8 mouse cellular contexts compared by ENCODE assay signal in genomic region chr7:24369731-24370541, GRCm38 (mm10). TPM values are rescaled to one million over a fixed set of nuclear protein-coding genes. Genes with fewer than 3 reads are reported as not detected.
DNase-seq lines count a peak whose midpoint lies in the region; ATAC-seq and TF ChIP-seq lines count a peak whose summit lies in the region.

TSS of gene Kcnn4 (plus strand) at chr7:24370263.

- no peak within 1 kb of the TSS for H3K27ac ChIP-seq in hindbrain, embryonic 16.5 days (ENCODE audit: low read depth, low read length)
- H3K27ac ChIP-seq in hindbrain, embryonic 13.5 days = no peak within 1 kb of the TSS
- H3K27ac ChIP-seq in bone marrow, adult 2 months (ENCODE audit: control insufficient read depth, insufficient read depth, low read depth, low read length, poor library complexity) = peak within 1 kb of the TSS; percentile 88
- H3K27ac ChIP-seq in liver, embryonic 11.5 days (ENCODE audit: low read depth, low read length) = peak within 1 kb of the TSS; percentile 99
- H3K27ac ChIP-seq in stomach, embryonic 15.5 days = 0 out of 2 replicates have a peak within 1 kb of the TSS, but pooled peaks have one; percentile 26

- H3K4me1 ChIP-seq in hindbrain, embryonic 16.5 days (ENCODE audit: control insufficient read depth, insufficient read depth, low read depth, low read length) = peaks cover 6% of the 10 kb centered on the region
- H3K4me1 ChIP-seq in hindbrain, embryonic 13.5 days (replicated peaks) = peaks cover 20% of the 10 kb centered on the region
- peaks cover 17% of the 10 kb centered on the region for H3K4me1 ChIP-seq in bone marrow, adult 2 months (ENCODE audit: control insufficient read depth, insufficient read depth, low read length)
- peaks cover 19% of the 10 kb centered on the region for H3K4me1 ChIP-seq in liver, embryonic 11.5 days (replicated peaks; ENCODE audit: control insufficient read depth, insufficient read depth, low read length)
- peaks cover 12% of the 10 kb centered on the region for H3K4me1 ChIP-seq in stomach, embryonic 15.5 days

- 47% methylated on average over 23 of the region's 23 CpGs for WGBS in hindbrain, embryonic 16.5 days
- 44% methylated on average over 23 of the region's 23 CpGs for WGBS in hindbrain, embryonic 13.5 days
- 2% methylated on average over 23 of the region's 23 CpGs for WGBS in bone marrow, adult 2 months
- WGBS in liver, embryonic 11.5 days = 21% methylated on average over 23 of the region's 23 CpGs
- WGBS in stomach, embryonic 15.5 days = 29% methylated on average over 23 of the region's 23 CpGs

- no peak for ATAC-seq in hindbrain, embryonic 16.5 days
- no peak for ATAC-seq in hindbrain, embryonic 13.5 days (ENCODE audit: low FRiP score)
- peak; percentile 73 for ATAC-seq in liver, embryonic 11.5 days (replicated peaks; ENCODE audit: low FRiP score)
- peak; percentile 67 for ATAC-seq in stomach, embryonic 15.5 days (ENCODE audit: insufficient read depth, low FRiP score, low read depth)

- TF ChIP-seq CTCF in bone marrow, adult 2 months (IDR thresholded peaks at IDR 0.05; ENCODE audit: control insufficient read depth, insufficient read depth, low read length) = no peak

- H3K4me2 ChIP-seq in hindbrain, embryonic 16.5 days (ENCODE audit: low read length) = no peak within 1 kb of the TSS
- H3K4me2 ChIP-seq in hindbrain, embryonic 13.5 days = no peak within 1 kb of the TSS
- H3K4me2 ChIP-seq in liver, embryonic 11.5 days = peak within 1 kb of the TSS; percentile 95
- peak within 1 kb of the TSS; percentile 40 for H3K4me2 ChIP-seq in stomach, embryonic 15.5 days

- H3K36me3 ChIP-seq in hindbrain, embryonic 16.5 days (ENCODE audit: control insufficient read depth, insufficient read depth, low read length) = no peaks in the 10 kb centered on the region
- H3K36me3 ChIP-seq in hindbrain, embryonic 13.5 days = no peaks in the 10 kb centered on the region
- H3K36me3 ChIP-seq in liver, embryonic 11.5 days (ENCODE audit: control insufficient read depth, insufficient read depth, low read length) = peaks cover 2% of the 10 kb centered on the region; the same call in 1 of the 2 replicates
- H3K36me3 ChIP-seq in stomach, embryonic 15.5 days = no peaks in the 10 kb centered on the region

- no peak for DNase-seq in liver, embryonic 11.5 days (ENCODE audit: low spot score)
- DNase-seq in layer of hippocampus, adult 8-10 months (ENCODE audit: low spot score in 2 of 2) = no peak
- no peak for DNase-seq in kidney, postnatal 10 days
- DNase-seq in retina, postnatal 1 day = no peak

- 0 out of 2 replicates have a peak within 1 kb of the TSS, but pooled peaks have one; percentile 1 for H3K4me3 ChIP-seq in hindbrain, embryonic 16.5 days (ENCODE audit: low read length)
- no peak within 1 kb of the TSS for H3K4me3 ChIP-seq in hindbrain, embryonic 13.5 days
- peak within 1 kb of the TSS; percentile 89 for H3K4me3 ChIP-seq in bone marrow, adult 2 months (replicated peaks; ENCODE audit: control insufficient read depth, low read depth, low read length)
- peak within 1 kb of the TSS; percentile 82 for H3K4me3 ChIP-seq in liver, embryonic 11.5 days (ENCODE audit: low read depth, low read length)
- peak within 1 kb of the TSS; percentile 18 for H3K4me3 ChIP-seq in stomach, embryonic 15.5 days (replicated peaks)

- peak; percentile 94 for TF ChIP-seq POLR2A in bone marrow, adult 2 months (IDR thresholded peaks at IDR 0.05; ENCODE audit: borderline replicate concordance, control insufficient read depth, low read depth, low read length)

- H3K9ac ChIP-seq in hindbrain, embryonic 16.5 days (ENCODE audit: low read depth, low read length) = no peak within 1 kb of the TSS
- no peak within 1 kb of the TSS for H3K9ac ChIP-seq in hindbrain, embryonic 13.5 days
- H3K9ac ChIP-seq in liver, embryonic 11.5 days (ENCODE audit: low read depth, low read length) = peak within 1 kb of the TSS; percentile 98
- H3K9ac ChIP-seq in stomach, embryonic 15.5 days = no peak within 1 kb of the TSS

- H3K9me3 ChIP-seq in hindbrain, embryonic 16.5 days (ENCODE audit: control insufficient read depth, low read length) = no peaks in the 10 kb centered on the region
- no peaks in the 10 kb centered on the region for H3K9me3 ChIP-seq in hindbrain, embryonic 13.5 days
- H3K9me3 ChIP-seq in liver, embryonic 11.5 days (ENCODE audit: control insufficient read depth, low read length) = no peaks in the 10 kb centered on the region
- H3K9me3 ChIP-seq in stomach, embryonic 15.5 days = no peaks in the 10 kb centered on the region

- H3K27me3 ChIP-seq in hindbrain, embryonic 16.5 days (replicated peaks; ENCODE audit: control insufficient read depth, insufficient read depth, low read length) = no peaks in the 10 kb centered on the region
- no peaks in the 10 kb centered on the region for H3K27me3 ChIP-seq in hindbrain, embryonic 13.5 days
- H3K27me3 ChIP-seq in liver, embryonic 11.5 days (replicated peaks; ENCODE audit: control insufficient read depth, insufficient read depth, low read length) = no peaks in the 10 kb centered on the region
- H3K27me3 ChIP-seq in stomach, embryonic 15.5 days (replicated peaks) = no peaks in the 10 kb centered on the region

RNA-seq across cellular contexts. Expression of gene Kcnn4, which starts in this region (rescaled TPM):
- 2.5 and 3.2 TPM in 2 replicates for polyA plus RNA-seq in hindbrain, embryonic 16.5 days (2015; fragmentation: Nextera tagmentation; extraction: Ambion mirVana)
- 1.2 and 1.5 TPM in 2 replicates for polyA plus RNA-seq in hindbrain, embryonic 13.5 days (2015; fragmentation: Nextera tagmentation; extraction: Ambion mirVana)
- polyA plus RNA-seq in bone marrow, adult 2 months (2011; ENCODE audit: insufficient read depth, insufficient read length, low replicate concordance, missing spikeins) = 118 and 180 TPM in 2 replicates
- polyA plus RNA-seq in liver, embryonic 11.5 days (2014; fragmentation: Nextera tagmentation; extraction: Ambion mirVana) = 119 and 123 TPM in 2 replicates
- 7.1 and 14.4 TPM in 2 replicates for polyA plus RNA-seq in stomach, embryonic 15.5 days (2015; fragmentation: Nextera tagmentation; extraction: Ambion mirVana)
- total RNA-seq in layer of hippocampus, adult 8-10 months (2022) = 1 to 10 TPM in 1 of 4 experiments, under 1 TPM in 2, not detected in 1; 0.27 to 1.2 (median 0.90) TPM

Comparison
In these comparisons a context has a peak if more than half of its experiments do, and no peak if none do; other contexts are left out.
1. ATAC-seq: peak in liver, embryonic 11.5 days (single experiment) and stomach, embryonic 15.5 days (single experiment); none in hindbrain, embryonic 16.5 days (single experiment) and hindbrain, embryonic 13.5 days (single experiment).
2. H3K27ac ChIP-seq: peak in bone marrow, adult 2 months (single experiment), liver, embryonic 11.5 days (single experiment) and stomach, embryonic 15.5 days (single experiment); none in hindbrain, embryonic 16.5 days (single experiment) and hindbrain, embryonic 13.5 days (single experiment).
3. H3K4me2 ChIP-seq: peak in liver, embryonic 11.5 days (single experiment) and stomach, embryonic 15.5 days (single experiment); none in hindbrain, embryonic 16.5 days (single experiment) and hindbrain, embryonic 13.5 days (single experiment).